Mouse (Mus musculus): ENCODE results near the gene Cenpx.
"Not testable (repeated sequence)": the region's sequence is repeated elsewhere in the genome, so short reads cannot be mapped to it uniquely, and the experiment has no call there.

Gene Cenpx

DNA sequence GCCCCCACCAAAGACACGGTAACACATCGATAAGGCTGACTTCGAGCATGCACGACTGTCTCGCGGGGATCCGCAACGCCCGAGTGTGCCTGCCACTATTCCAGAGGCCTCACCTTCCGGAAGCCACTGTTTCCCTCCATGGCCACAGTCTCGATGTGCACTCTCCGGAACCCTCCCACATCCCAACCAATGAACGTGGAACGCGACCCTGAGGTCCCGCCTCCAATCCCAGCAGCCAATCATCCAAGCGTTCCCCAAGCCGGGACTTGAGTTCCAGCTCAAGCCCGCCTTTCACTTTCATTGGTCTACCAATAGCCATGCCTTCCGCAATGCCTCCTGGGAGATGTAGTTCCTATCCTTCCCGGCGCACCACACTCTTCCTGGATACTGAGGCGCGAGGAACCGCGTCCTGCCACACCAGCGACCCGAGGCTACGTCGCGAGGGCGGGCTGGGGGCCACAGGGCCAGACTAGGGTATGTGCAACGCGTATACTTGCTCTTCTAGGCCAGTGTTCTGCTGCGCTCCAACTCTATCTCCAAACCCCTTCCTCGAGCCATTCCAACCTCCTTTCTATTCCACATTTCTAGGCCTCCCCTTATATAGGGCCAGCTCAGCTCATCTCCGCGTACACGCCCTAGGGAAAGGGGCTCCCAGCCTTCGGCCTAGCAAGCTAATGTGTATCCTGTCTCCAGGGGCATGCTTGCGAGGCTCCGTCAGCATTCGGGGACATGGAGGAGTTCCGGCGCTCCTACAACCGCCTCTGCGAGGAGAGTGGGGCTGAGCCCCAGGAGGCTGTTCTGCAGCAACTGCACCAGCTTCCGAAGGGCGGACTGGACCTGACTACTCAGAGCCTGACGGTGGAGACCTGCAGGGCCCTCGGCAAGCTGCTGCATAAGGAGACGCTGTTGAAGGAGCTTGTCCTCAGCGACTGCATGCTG lies at the start of gene Cenpx, which contains the start of gene Lrrc45:
Gene Cenpx, minus strand, starts transcription at position 159 of the 939 bp plus-strand sequence.
Gene Lrrc45, plus strand, starts transcription at position 346 of the 939 bp plus-strand sequence.
- peak; percentile 92 for DNase-seq (ENCODE audit: low spot score in 2 of 2)

DNA sequence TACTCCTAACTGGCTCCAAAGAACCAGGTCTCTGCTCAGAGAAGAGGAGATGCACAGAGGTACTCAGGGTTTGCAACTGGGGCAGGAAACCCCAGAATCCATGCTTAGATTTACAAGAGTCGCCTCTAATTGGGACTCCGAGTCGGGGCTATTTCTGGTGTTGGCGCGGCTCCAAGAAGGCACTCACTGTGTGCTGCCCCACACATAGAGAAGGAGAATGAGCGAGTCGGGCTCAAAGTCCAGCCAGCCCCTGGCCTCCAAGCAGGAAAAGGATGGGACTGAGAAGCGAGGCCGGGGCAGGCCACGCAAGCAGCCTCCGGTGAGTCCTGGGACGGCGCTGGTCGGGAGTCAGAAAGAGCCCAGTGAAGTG lies 49.1 kb upstream of the Cenpx start, which contains the start of gene Hmga1b:
Gene Hmga1b, plus strand, starts transcription at position 123 of the 370 bp plus-strand sequence.
- not testable (repeated sequence) for DNase-seq (ENCODE audit: low spot score in 2 of 2)

DNA sequence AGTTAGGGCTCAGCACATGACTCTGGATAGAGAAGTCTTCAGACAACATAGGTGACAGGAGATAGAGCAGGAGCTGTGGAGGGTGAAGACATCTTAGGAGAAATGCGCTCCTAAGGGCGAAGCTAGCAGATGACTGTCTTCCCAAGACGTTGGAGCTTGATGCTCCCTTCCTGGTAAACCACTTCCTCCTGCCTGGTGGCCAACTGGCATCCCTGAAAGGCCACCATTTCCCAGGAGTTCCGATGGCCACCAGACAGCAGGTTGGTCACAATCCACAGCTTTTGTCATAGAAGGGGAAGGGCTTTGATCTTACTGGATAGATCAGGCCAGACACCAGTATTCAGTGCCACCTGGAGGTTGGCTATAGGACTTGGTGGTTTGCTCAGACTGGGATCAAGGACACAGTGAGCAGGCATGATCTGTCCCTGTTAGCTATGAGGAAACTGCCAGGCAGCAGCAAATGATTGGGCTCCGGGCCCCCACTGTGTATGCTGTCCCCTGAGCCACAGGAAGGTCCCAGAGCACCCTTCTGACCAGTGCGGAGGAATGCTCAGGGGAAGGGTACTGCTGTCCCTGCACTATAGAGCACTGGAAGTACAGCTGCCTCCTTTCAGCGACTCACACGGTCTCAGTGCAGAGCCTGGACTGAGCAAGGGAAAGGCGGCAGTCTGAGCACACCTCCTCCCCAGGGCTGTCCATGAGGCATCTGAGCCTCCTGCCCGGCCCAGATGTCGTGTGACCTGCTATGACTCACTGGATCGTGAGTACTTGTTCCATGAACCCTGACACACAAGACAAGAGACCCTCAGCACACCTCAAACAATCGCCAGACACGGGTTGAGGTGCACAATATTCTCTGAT lies 48.5 kb upstream of the Cenpx start:
- no peak for DNase-seq (ENCODE audit: low spot score in 2 of 2)

DNA sequence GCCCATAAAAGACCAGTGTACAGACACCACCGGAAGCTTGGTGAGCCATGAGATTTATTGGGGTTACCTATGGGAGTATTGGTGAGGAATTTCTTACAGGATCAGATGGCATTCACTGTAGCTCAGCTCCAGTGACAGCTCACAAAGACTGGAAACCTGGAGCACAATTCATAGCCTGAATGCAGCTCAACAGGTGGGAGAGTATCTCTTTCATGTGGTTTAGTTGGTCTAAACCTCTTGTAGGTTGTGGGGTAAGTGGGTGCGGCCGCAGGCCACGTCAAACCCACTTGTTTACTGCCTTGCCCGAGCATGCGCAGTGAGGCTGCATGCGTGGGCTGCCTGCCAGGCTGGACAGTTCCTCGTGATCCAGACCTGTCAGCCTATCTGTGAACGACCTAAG lies 46.7 kb upstream of the Cenpx start:
- no peak for DNase-seq (ENCODE audit: low spot score in 2 of 2)

DNA sequence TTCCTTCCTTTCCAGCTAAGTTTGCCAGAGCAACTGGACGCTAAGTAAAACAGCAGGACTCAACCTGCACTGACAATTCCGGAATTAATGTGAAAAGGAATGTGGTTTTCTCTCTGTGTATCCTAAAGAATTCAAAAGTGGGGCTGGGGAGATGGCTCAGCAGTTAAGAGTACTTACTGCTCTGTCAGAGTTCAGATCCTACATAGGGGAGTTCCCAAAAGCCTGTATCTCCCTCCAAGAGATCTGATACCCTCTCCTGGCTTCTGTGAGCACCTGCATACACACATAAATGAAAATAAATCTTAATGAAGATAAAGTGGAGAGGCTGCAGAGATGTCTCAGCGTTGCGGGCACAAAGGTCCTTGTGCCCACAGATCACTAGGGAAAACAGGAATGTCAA lies 38.1 kb upstream of the Cenpx start:
- no peak for DNase-seq (ENCODE audit: low spot score in 2 of 2)

DNA sequence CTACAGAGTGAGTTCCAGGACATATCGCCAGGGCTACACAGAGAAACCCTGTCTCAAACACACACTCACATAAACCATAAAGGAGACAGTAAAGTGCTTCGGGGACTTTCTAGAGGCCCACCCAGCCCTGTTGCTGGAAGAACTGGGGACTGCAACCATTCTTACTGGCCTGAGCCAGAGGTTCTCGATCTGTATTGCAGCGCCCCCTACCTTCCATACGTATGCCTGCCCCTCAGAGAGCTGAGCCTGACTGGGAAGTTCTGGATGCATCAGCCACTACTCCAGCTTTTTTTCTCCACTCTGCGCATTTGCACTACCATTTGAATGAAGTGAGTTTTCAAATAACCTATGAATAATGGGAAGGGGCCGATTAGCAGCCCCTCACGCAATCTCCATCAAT lies 35.9 kb upstream of the Cenpx start:
- peak in 1 of 2 experiments; percentile 22 for DNase-seq (ENCODE audit: low spot score in 2 of 2)

DNA sequence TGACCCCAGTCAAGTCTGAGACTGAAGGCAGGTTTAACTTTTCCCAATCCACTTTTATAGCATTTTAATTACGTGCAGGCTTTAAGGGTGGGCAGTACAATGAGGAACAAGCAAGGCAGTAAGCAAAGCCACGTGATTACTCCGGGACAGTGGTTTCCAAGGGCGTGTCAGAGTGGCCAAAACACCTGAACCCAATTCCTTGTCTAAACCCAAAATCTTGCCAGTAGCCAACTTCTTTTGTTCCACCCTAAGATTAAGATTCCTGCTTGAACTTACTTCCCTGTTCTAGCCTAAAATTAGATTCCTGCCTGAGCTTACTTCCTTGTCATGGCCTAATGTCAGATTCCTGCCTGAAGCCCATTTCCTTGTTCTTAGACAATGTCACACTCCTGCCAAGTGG lies 34.4 kb upstream of the Cenpx start:
- no peak for DNase-seq (ENCODE audit: low spot score in 2 of 2)

DNA sequence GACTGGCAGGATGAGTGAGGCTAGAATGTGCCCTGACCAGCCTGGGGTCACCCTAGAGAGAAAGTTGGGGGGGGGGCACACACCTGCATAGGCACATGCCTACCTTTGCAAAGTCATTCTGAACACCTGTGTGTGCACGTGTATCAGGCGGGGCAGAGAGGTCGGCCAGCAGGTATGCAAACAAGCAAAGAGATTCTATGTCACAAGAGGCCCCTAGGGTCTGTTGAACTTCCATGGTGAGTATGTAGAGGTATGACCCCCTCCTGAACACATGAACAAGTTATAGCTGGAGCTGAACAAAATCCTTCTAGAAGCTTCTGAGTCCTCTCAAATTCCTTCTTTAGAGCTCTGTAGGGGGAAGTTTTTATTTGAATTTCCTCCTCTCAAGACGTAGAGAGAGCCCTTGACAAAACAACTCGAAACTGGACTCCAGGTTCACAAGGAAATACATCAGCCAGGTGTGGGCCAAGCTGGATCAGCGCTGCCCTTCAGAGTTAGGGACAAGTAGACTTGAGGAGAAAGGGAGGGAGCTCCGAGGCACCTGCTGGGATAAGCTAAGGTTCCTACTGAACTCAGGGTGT lies 30.7 kb upstream of the Cenpx start:
- no peak for DNase-seq (ENCODE audit: low spot score in 2 of 2)

DNA sequence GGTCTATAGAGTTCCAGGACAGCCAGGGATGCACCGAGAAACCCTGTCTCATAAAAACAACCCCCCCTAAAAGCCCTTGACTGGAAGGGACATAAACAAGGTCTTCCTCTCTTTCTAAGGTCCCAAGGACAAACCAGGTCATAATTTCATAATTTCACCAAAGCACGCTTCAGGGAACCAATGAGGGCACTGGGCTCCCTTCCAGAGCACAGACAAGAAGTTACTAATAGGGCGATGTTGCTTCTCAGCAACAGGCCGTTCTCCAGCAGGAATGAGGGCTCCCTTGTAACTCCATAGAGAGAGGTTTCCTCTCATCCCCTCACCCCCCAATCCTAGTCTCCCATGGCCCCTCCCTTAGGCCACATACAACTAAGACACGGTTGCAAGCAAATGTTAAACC lies 27.4 kb upstream of the Cenpx start:
- DNase-seq (ENCODE audit: low spot score in 2 of 2): no peak

DNA sequence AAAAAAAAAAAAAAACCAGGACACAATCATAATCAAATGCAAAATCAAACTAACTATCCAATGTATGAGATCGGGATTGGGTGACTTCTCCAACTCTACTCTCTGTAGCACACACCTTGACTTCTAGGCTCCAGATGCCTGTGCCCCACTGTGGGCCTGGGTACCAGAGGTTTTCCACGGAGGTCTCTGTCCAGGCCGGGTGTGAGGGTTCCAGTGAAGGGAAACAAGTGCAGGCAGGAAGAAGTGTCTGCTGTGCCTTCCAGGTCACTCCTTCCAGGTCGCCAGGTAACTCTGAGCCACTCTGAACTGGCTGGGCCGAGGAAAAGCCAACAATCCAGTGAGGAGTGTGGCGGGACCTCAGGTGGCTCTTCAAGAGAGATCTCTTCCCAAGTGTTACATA lies 22.9 kb upstream of the Cenpx start:
- DNase-seq (ENCODE audit: low spot score in 2 of 2): no peak

DNA sequence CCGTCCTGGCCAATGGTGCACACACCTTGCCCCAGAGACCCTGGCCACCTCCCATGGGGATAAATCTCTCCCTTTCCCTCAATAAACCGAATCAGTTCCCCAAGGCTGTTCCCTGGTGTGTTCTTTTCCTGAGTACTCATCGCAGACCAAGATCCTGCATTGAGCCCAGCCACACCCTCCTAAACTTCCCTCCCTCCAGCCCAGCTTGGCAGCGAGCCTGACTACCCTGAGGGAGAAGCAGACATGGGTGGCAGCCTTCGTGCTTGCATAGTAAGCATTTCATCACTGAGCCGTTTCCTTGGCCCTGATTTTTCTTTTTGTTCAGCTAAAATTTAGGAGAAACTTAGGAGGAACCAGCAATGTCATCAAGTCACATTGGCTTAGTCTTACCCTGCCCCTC lies 20.0 kb upstream of the Cenpx start:
- no peak for DNase-seq (ENCODE audit: low spot score in 2 of 2)

DNA sequence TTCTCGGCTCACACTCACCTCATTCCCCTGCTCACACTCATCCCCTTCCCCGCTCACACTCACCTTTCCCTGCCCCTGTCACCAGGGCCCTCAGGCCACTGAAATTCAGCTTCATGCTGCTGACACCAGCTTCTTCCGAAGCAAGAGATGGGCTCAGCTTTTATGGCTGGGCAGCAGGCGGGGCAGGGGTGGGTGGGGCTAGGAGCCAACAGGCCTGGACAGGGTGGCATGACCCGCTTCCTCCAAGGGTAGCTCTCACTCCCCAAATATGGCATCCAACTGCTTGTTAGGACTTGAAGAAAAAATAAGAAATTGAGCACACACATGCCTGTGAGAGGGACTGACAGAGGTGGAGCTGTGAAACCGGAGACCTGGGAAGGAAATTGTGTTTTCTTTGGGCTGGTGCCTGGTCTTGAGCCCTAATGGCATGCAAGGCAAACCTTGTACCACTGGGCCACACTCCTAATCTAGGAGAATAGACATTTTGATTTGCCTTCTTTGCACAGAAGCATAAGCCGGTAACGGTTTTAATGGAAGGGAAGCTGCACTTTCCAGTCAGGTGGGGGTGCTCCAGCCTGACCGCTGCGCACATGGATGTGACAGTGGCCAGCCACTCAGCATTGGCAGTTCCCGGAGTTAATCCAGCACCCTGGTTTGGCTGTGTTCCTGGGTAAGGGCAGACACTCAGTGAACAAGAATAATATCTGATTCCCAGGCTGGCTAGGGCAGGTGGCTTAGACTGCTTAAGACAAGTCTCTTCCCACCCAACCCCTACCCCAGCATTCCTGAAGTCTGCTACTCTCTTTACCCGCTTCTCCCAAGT lies 18.5 kb upstream of the Cenpx start, which contains the start of gene Cbr2:
Gene Cbr2, minus strand, starts transcription at position 257 of the 823 bp plus-strand sequence.
- no peak for DNase-seq (ENCODE audit: low spot score in 2 of 2)

DNA sequence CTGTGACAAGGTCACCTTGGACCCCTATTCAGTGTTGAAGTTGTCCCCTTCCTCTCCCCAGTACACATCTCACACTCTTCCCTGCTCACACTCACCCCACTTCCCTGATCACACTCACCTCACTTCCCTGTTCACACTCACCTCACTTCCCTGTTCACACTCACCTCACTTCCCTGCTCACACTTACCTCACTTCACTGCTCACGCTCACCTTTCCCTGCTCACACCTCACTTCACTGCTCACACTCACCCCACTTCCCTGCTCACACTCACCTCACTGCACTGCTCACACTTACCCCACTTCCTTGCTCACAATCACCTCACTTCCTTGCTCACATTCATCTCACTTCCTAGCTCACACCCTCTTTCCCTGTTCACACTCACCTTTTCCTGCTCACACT lies 17.9 kb upstream of the Cenpx start:
- DNase-seq (ENCODE audit: low spot score in 2 of 2): no peak

DNA sequence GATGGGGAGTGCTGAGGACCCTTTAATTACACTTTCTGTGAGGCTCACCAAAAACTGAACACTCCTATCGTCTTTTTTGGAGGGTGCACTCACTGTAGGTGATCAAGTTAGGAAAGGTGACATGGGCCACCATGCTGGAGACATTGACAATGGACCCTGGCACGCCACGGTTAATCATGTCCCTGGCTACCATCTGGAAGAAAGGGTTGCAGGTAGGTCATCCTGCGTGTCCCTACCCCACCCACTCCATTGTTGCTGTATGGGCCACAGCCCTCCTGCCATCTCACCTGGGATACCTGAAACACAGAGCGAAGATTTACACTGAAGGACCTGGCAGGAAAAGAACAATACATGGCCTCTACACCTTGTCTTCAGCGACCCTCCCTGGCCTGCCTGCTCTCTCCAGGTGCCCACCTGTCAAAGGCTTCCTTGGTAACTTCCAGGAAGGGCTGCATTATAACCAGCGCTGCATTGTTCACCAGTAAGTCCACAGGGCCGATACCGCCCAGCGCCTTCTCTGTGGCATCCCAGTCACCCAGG lies 16.9 kb upstream of the Cenpx start:
- no peak for DNase-seq (ENCODE audit: low spot score in 2 of 2)

DNA sequence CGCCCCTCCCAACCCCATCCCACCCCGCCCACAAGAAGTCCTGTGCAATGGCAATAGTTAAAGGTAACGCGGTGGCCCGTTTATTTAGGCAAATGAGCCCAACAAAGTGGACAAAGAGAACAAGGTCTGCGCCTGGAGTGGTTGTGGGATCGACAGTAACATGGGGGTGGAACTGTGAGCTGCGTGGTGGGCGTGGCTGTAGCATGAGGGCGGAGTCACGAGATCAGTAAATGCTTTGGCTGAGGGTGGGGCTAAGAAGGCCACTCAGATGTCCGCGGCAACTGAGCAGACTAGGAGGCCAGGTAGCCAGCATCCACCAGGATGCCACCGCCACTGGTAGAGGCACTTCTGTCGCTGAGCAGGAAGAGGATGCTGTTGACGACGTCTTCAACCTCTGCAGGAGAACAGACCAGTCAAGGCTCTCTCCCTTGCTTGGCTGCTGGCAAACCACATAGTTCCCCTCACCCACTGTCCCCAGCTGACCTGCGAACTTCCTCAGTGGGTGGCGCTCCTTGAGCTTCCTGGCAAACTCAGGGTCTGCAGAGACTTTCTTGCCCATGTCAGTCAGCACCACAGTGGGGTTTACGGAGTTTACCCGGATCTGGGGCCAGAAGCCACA lies 16.0 kb upstream of the Cenpx start:
- DNase-seq (ENCODE audit: low spot score in 2 of 2): not testable (repeated sequence)

DNA sequence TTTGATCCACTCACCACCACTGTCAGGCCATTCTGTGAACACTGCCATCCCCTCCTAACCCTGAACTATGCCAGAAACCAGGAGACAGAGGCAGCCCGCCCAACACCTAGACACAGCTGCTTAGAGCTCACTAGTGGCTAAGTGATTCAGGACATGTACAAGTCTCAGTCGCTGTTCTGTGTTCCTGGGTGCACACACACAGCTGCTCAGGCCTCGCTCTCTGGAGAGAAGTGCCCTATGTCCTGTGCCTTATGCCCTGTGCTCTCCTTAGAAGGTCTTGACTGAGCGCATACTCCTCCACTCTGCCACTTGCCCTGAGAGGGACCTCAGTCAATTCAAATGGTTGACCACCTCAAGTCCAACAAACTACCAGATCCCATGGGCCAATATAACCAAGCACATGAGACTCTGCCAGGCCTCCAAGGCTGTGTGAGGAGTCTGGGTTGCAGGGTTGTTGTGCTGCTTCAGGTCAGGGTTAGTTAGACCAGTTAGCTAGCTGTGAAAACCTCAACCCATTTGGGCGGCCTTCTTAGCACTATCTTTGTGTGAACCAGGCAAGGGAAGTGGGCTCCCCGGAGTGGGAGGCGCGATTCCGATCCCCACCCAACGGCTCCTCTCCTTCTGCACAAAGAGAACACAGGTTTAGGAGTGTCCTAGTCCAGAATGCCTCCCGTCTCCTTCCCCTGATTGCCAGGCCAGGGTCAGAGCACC lies 15.1 kb upstream of the Cenpx start:
- DNase-seq (ENCODE audit: low spot score in 2 of 2): no peak

DNA sequence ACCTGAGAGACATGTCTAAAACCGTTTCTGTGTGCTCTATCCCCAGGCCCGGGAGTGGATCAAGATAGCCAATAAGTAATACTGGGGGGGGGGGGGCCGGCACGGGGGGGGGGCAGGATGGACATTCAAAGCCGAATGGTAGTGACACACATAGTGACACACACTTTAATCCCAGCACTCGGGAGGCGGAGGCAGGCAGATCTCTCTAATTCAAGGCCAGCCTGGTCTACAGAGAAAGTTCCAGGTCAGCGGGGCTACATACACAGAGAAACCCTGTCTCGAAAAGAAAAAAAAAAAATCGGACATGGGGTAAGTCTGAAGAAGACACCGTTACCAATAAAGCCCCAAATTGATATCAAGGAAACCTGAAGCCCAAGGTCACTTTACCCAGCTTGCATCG lies 14.0 kb upstream of the Cenpx start:
- no peak for DNase-seq (ENCODE audit: low spot score in 2 of 2)

DNA sequence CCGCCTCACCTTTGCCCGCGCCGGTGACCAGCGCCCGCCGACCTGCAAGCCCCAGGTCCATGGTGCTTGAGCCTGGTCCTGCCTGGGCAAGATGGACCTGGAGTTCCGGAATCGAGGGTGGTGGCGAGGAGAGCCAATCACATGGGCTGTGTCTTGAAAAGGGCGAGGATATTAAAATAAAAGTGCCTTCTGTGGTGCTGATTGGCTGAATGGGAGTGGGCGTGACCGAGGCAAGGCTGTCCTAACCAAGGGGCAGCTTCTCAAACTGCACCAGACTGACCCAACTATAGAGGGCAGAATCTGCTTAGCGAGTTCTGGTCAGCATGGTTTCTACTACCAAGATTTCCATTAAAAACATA lies 13.6 kb upstream of the Cenpx start, which contains the start of gene Dcxr:
Gene Dcxr, minus strand, starts transcription at position 113 of the 359 bp plus-strand sequence.
- DNase-seq (ENCODE audit: low spot score in 2 of 2): peak; percentile 48 to 62

DNA sequence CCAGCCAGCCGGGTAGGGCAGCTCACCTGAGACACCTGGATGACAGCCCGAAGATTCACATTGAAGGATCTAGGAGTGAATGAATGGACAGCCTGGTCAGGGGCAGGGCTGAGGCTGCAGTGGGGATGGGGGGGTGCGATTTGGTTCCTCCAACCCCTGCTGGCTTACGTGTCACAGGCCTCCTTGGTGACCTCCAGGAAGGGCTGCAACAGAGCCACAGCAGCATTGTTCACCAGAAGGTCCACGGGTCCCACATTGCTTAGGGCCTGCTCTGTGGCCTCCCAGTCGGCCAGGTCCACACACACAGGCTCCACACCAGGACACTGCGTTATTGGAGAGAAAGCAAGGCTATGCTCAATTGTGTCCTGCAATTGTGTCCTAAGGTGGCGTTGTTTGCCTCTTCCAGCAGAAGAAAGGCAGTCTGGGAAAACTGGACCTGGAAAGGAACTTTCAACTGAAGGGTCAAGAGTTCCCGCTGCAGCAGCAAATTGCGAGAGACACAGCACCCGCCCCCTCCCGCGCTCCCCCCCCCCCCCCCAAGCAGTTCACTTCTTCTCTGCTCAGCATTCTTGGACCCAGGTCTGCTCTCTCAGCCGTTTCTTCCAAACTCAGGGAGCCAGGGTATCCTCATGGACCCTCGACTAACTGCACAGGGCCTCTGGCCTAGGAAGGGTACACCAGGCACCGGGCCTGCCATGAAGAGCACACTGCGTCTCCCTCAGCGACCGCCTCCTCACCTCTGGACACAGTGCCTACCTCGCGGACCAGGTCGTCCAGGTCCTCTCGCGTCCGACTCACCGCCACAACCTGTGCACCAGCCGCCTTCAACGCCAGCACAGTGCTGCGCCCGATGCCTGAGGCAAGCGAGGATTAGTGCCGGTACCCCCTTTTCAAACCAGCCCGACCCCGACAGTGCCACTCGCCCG lies 13.0 kb upstream of the Cenpx start:
- DNase-seq (ENCODE audit: low spot score in 2 of 2): no peak

Data from spleen, postnatal 14 days (tissue).